Mouse (Mus musculus): Measurements from ENCODE around the gene Ldlrad3. TPM values are rescaled to one million over a fixed set of nuclear protein-coding genes. Genes with fewer than 3 reads are reported as not detected.

Gene Ldlrad3
- total and polyA plus RNA-seq, 3 experiments: 3.5 to 6.1 TPM; not detected in 1

DNA sequence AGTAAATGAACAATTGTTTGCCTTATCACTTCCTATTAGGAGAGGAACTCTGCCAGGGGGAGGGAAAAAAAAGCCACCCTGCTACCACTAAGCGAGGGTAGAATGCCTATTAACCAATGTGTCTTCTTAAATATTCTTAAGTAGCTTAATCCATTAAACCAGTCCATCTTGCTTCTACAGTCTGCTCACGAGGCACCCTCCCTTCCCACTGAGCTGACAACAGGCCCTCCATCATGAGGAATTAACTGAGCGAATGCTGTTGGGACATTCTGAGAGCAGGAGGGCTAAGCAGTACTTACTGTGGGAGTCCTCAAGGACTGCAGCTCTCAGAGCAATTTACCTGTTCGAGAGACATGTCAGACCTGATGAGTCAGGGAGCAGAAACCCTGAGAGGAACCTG, 61.1 kb downstream of the Ldlrad3 start:
- Histone ChIP-seq H3K9me3 (replicated peaks; ENCODE audit: insufficient read depth, low read length) (no peaks in the 10 kb centered on the region), H3K27ac (ENCODE audit: control insufficient read depth, low read depth, low read length) (no peak overlapping the region), H3K4me1 (ENCODE audit: control insufficient read depth in 1 of 2, insufficient read depth in 2 of 2, low read length in 2 of 2) (no peaks in the 10 kb centered on the region), H3K27me3 (ENCODE audit: control insufficient read depth in 1 of 2, insufficient read depth in 2 of 2, low read length in 2 of 2) (no peaks in the 10 kb centered on the region), H3K79me2 (ENCODE audit: control insufficient read depth, insufficient read depth, low read length, poor library complexity) (no peaks in the 10 kb centered on the region; the same call in 1 of the 2 replicates), H3K9ac (ENCODE audit: control insufficient read depth, low read depth, low read length, poor library complexity, severe bottlenecking) (no peak overlapping the region), H3K36me3 (ENCODE audit: control insufficient read depth in 1 of 2, insufficient read depth in 2 of 2, low read length in 2 of 2) (no peaks in the 10 kb centered on the region), H3K4me3 (ENCODE audit: control insufficient read depth in 1 of 2, insufficient read depth in 1 of 2, low read depth in 2 of 2, low read length in 2 of 2) (no peak overlapping the region)
- TF ChIP-seq GATA1 (IDR thresholded peaks at IDR 0.05; ENCODE audit: low read depth, low read length): no peak
- no peak for TF ChIP-seq GABPA (IDR thresholded peaks at IDR 0.05; ENCODE audit: low read depth, low read length)
- no peak for TF ChIP-seq TAL1 (IDR thresholded peaks at IDR 0.05; ENCODE audit: low read length)
- TF ChIP-seq HCFC1 (IDR thresholded peaks at IDR 0.05; ENCODE audit: low read depth, low read length): no peak
- TF ChIP-seq RCOR1 (IDR thresholded peaks at IDR 0.05; ENCODE audit: low read depth, low read length): no peak
- no peak for TF ChIP-seq POLR2AphosphoS2 (IDR thresholded peaks at IDR 0.05; ENCODE audit: low read length)
- TF ChIP-seq SIN3A (IDR thresholded peaks at IDR 0.05; ENCODE audit: low read length): no peak
- no peak for TF ChIP-seq ETS1 (IDR thresholded peaks at IDR 0.05; ENCODE audit: low read depth, low read length)
- no peak for TF ChIP-seq RAD21 (IDR thresholded peaks at IDR 0.05; ENCODE audit: low read depth, low read length)
- TF ChIP-seq USF2 (IDR thresholded peaks at IDR 0.05; ENCODE audit: borderline replicate concordance in 1 of 2, insufficient read depth in 1 of 2, low read depth in 1 of 2, low read length in 2 of 2): no peak
- TF ChIP-seq TCF12 (IDR thresholded peaks at IDR 0.05; ENCODE audit: low read depth, low read length): no peak
- TF ChIP-seq USF1 (IDR thresholded peaks at IDR 0.05; ENCODE audit: low read depth, low read length): no peak
- no peak for TF ChIP-seq ZKSCAN1 (IDR thresholded peaks at IDR 0.05; ENCODE audit: low read depth, low read length)
- no peak for TF ChIP-seq ZMIZ1 (IDR thresholded peaks at IDR 0.05; ENCODE audit: low read depth, low read length)
- DNase-seq (ENCODE audit: low read depth, low spot score): no peak

DNA sequence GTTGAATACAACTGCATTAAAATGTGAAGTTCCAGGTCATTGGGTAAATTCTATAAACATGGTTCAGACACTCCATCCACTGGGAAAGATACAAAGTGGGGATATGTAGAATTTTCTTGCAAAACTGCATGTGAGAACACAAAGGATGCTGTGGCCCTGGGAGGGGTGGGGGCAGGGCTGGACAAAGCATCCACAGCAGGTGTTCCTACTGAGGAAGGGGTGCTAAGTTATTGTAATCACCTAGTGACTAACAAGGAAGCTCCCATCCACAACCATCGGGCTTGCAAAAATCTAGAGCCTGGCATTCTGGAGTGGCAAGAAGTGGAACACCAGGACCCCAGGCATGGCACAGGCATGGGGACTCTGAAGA, 64.1 kb downstream of the Ldlrad3 start:
- H3K4me1 ChIP-seq (ENCODE audit: control insufficient read depth in 1 of 2, insufficient read depth in 2 of 2, low read length in 2 of 2): no peaks in the 10 kb centered on the region
- no peak overlapping the region for H3K9ac ChIP-seq (ENCODE audit: control insufficient read depth, low read depth, low read length, poor library complexity, severe bottlenecking)
- H3K36me3 ChIP-seq (ENCODE audit: control insufficient read depth in 1 of 2, insufficient read depth in 2 of 2, low read length in 2 of 2): no peaks in the 10 kb centered on the region
- no peak overlapping the region for H3K27ac ChIP-seq (ENCODE audit: control insufficient read depth, low read depth, low read length)
- no peaks in the 10 kb centered on the region for H3K27me3 ChIP-seq (ENCODE audit: control insufficient read depth in 1 of 2, insufficient read depth in 2 of 2, low read length in 2 of 2)
- no peaks in the 10 kb centered on the region; the same call in 1 of the 2 replicates for H3K79me2 ChIP-seq (ENCODE audit: control insufficient read depth, insufficient read depth, low read length, poor library complexity)
- no peaks in the 10 kb centered on the region for H3K9me3 ChIP-seq (replicated peaks; ENCODE audit: insufficient read depth, low read length)
- DNase-seq (ENCODE audit: low read depth, low spot score): no peak
- no peak for TF ChIP-seq ZC3H11A (IDR thresholded peaks at IDR 0.05; ENCODE audit: low read depth, low read length)
- no peak for TF ChIP-seq CHD2 (IDR thresholded peaks at IDR 0.05; ENCODE audit: low read length)
- TF ChIP-seq ZMIZ1 (IDR thresholded peaks at IDR 0.05; ENCODE audit: low read depth, low read length): no peak
- TF ChIP-seq ZKSCAN1 (IDR thresholded peaks at IDR 0.05; ENCODE audit: low read depth, low read length): no peak
- no peak for TF ChIP-seq MYC (IDR thresholded peaks at IDR 0.05; ENCODE audit: low read depth, low read length)
- TF ChIP-seq RAD21 (IDR thresholded peaks at IDR 0.05; ENCODE audit: low read depth, low read length): no peak
- TF ChIP-seq USF1 (IDR thresholded peaks at IDR 0.05; ENCODE audit: low read depth, low read length): no peak
- no peak for TF ChIP-seq ZNF384 (IDR thresholded peaks at IDR 0.05; ENCODE audit: low read depth, low read length)
- H3K4me3 ChIP-seq (ENCODE audit: control insufficient read depth in 1 of 2, insufficient read depth in 1 of 2, low read depth in 2 of 2, low read length in 2 of 2): no peak overlapping the region
